Mouse (Mus musculus) G1E (cell line): ENCODE data around the gene Cbx6.

Experiments
- CTCF ChIP-seq: IDR thresholded peaks from 2 replicates; pipeline ENCODE4 v1.5.1; 2012; ENCODE audit warnings: low read depth, low read length, inconsistent platforms, mixed read lengths
- GATA1 ChIP-seq: IDR thresholded peaks from 2 replicates; pipeline ENCODE4 v1.6.1; 2012; ENCODE audit warnings: borderline replicate concordance, low read length, inconsistent platforms, mixed read lengths
- GATA2 ChIP-seq: IDR thresholded peaks from 2 replicates; pipeline ENCODE4 v1.6.1; 2012; ENCODE audit warnings: low read depth, low read length, inconsistent platforms, borderline replicate concordance
- POLR2AphosphoS5 ChIP-seq: IDR thresholded peaks from 2 replicates; pipeline ENCODE4 v1.6.1; 2012; ENCODE audit warnings: low read depth, low read length, inconsistent platforms; ENCODE audit not compliant: insufficient replicate concordance
- TAL1 ChIP-seq: conservative IDR thresholded peaks from 2 replicates; pipeline ENCODE4 v1.6.1; 2012; ENCODE audit warnings: low read depth, low read length, inconsistent platforms, mixed read lengths

DNA sequence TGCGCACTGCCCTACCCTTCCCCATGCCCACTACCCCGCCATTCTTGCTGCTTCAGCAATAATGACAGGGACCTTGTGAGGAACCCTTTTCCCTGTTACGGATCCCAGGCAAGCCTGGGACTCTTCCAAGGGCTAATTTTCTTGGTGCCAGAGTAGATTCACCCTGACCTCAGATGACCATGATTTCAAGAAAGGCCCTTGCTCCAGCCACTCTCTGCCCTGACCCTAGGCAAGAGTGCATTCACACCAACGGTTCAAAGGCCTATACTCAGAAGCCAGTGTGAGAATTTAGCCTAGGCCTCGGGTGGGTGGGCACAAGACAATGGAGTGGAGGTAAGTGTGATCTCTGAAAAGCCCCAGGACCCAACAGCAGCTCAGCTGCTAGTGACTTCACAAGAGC is 5.1 kb downstream of the Cbx6 start:
- no peak for TF ChIP-seq CTCF
- TF ChIP-seq POLR2AphosphoS5 = no peak
- no peak for TF ChIP-seq GATA2
- no peak for TF ChIP-seq TAL1
- TF ChIP-seq GATA1 = no peak
